Mouse (Mus musculus): Measurements from ENCODE around the gene Slc44a4. TPM values are rescaled to one million over a fixed set of nuclear protein-coding genes. Genes with fewer than 3 reads are reported as not detected.
"Not testable (repeated sequence)": the region's sequence is repeated elsewhere in the genome, so short reads cannot be mapped to it uniquely, and the experiment has no call there.

The Slc44a4 gene
- polyA plus RNA-seq, 1 experiment = 0.52 TPM

GRCm38 (mm10) chr17:34899053-34899889 is 15.0 kb upstream of the Slc44a4 start:
- TF ChIP-seq POLR2A (IDR thresholded peaks at IDR 0.05; ENCODE audit: control insufficient read depth, low read depth, low read length) = no peak
- TF ChIP-seq CTCF (IDR thresholded peaks at IDR 0.05; ENCODE audit: control insufficient read depth, insufficient read depth, insufficient replicate concordance, low read depth, low read length) = no peak
- peaks cover 15% of the 10 kb centered on the region for H3K4me1 ChIP-seq (ENCODE audit: control insufficient read depth, insufficient read depth, low read length)
- H3K27ac ChIP-seq (ENCODE audit: control insufficient read depth, insufficient read depth, low read depth, low read length) = peak overlapping the region; percentile 83
- H3K27me3 ChIP-seq (ENCODE audit: control insufficient read depth, insufficient read depth, low read length) = no peaks in the 10 kb centered on the region
- H3K36me3 ChIP-seq (ENCODE audit: control insufficient read depth, insufficient read depth, low read length) = peaks cover 3% of the 10 kb centered on the region; the same call in 1 of the 2 replicates
- H3K4me3 ChIP-seq (ENCODE audit: control insufficient read depth, low read depth, low read length) = peak overlapping the region; percentile 91

- Histone ChIP-seq H3K27me3 (ENCODE audit: control insufficient read depth, insufficient read depth, low read length) (no peaks in the 10 kb centered on the region), H3K4me3 (ENCODE audit: control insufficient read depth, low read depth, low read length) (peak overlapping the region; percentile 91), H3K4me1 (ENCODE audit: control insufficient read depth, insufficient read depth, low read length) (peaks cover 13% of the 10 kb centered on the region), H3K36me3 (ENCODE audit: control insufficient read depth, insufficient read depth, low read length) (peaks cover 3% of the 10 kb centered on the region; the same call in 1 of the 2 replicates), H3K27ac (ENCODE audit: control insufficient read depth, insufficient read depth, low read depth, low read length) (peak overlapping the region; percentile 83)
- no peak for TF ChIP-seq POLR2A (IDR thresholded peaks at IDR 0.05; ENCODE audit: control insufficient read depth, low read depth, low read length)
- no peak for TF ChIP-seq CTCF (IDR thresholded peaks at IDR 0.05; ENCODE audit: control insufficient read depth, insufficient read depth, insufficient replicate concordance, low read depth, low read length)
Measured at GRCm38 (mm10) chr17:34899890-34900243, 14.4 kb upstream of the Slc44a4 start.

DNA sequence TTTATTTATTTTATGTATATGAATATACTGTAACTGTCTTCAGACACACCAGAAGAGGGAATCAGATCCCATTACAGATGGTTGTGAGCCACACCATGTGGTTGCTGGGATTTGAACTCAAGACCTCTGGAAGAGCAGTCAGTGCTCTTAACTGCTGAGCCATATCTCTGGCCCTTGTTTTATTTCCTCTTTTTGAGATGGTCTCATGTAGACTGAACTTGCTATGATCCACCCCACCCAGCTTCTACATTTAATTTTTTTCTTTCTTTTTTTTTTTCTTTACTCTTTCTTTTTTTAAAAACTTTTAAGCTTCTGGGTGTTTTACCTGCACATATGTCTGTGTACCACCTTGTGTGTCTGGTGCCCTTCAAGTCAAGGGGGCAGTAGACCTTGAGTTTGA is 13.4 kb upstream of the Slc44a4 start:
- not testable (repeated sequence) for H3K27ac ChIP-seq (ENCODE audit: control insufficient read depth, insufficient read depth, low read depth, low read length); H3K4me3 ChIP-seq (ENCODE audit: control insufficient read depth, low read depth, low read length); H3K36me3 ChIP-seq (ENCODE audit: control insufficient read depth, insufficient read depth, low read length); H3K4me1 ChIP-seq (ENCODE audit: control insufficient read depth, insufficient read depth, low read length); H3K27me3 ChIP-seq (ENCODE audit: control insufficient read depth, insufficient read depth, low read length)

- not testable (repeated sequence) for H3K4me1 ChIP-seq (ENCODE audit: control insufficient read depth, insufficient read depth, low read length); H3K4me3 ChIP-seq (ENCODE audit: control insufficient read depth, low read depth, low read length); H3K36me3 ChIP-seq (ENCODE audit: control insufficient read depth, insufficient read depth, low read length); H3K27me3 ChIP-seq (ENCODE audit: control insufficient read depth, insufficient read depth, low read length); H3K27ac ChIP-seq (ENCODE audit: control insufficient read depth, insufficient read depth, low read depth, low read length)
Measured at GRCm38 (mm10) chr17:34901948-34902347, 12.3 kb upstream of the Slc44a4 start.

- H3K4me3 ChIP-seq (ENCODE audit: control insufficient read depth, low read depth, low read length) = no peak overlapping the region
- TF ChIP-seq CTCF (IDR thresholded peaks at IDR 0.05; ENCODE audit: control insufficient read depth, insufficient read depth, insufficient replicate concordance, low read depth, low read length) (no peak), POLR2A (IDR thresholded peaks at IDR 0.05; ENCODE audit: control insufficient read depth, low read depth, low read length) (no peak)
- no peaks in the 10 kb centered on the region for H3K27me3 ChIP-seq (ENCODE audit: control insufficient read depth, insufficient read depth, low read length)
- no peak overlapping the region for H3K27ac ChIP-seq (ENCODE audit: control insufficient read depth, insufficient read depth, low read depth, low read length)
- H3K4me1 ChIP-seq (ENCODE audit: control insufficient read depth, insufficient read depth, low read length) = peaks cover 2% of the 10 kb centered on the region
- H3K36me3 ChIP-seq (ENCODE audit: control insufficient read depth, insufficient read depth, low read length) = peaks cover 3% of the 10 kb centered on the region; the same call in 1 of the 2 replicates
Measured at GRCm38 (mm10) chr17:34902895-34903294, 11.4 kb upstream of the Slc44a4 start.

DNA sequence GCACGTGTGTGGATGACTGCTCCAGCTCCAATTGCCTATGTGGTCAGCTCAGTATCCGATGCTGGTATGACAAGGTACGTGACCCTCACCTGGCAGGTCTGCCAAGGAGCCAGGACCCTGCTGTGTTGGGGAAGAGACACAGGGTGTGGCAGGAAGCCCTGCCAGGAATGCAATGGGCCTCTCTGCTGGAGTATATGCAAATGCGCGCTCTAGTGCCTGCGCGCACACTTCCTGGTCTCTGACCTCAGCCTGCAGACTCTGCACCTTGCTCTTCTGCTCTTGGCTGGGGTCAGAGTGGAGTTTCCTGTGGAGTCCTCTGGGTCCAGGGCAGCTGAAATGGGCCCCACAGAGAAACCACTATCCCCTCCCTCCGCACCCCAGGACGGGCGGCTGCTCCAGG is 3.3 kb upstream of the Slc44a4 start:
- Histone ChIP-seq H3K4me1 (ENCODE audit: control insufficient read depth, insufficient read depth, low read length) (peaks cover 13% of the 10 kb centered on the region), H3K4me3 (ENCODE audit: control insufficient read depth, low read depth, low read length) (no peak overlapping the region), H3K27me3 (ENCODE audit: control insufficient read depth, insufficient read depth, low read length) (no peaks in the 10 kb centered on the region), H3K36me3 (ENCODE audit: control insufficient read depth, insufficient read depth, low read length) (no peaks in the 10 kb centered on the region; the same call in 1 of the 2 replicates), H3K27ac (ENCODE audit: control insufficient read depth, insufficient read depth, low read depth, low read length) (no peak overlapping the region)
- TF ChIP-seq CTCF (IDR thresholded peaks at IDR 0.05; ENCODE audit: control insufficient read depth, insufficient read depth, insufficient replicate concordance, low read depth, low read length) (no peak), POLR2A (IDR thresholded peaks at IDR 0.05; ENCODE audit: control insufficient read depth, low read depth, low read length) (no peak)

GRCm38 (mm10) chr17:34911945-34912351 is 2.3 kb upstream of the Slc44a4 start:
- no peak overlapping the region for H3K27ac ChIP-seq (ENCODE audit: control insufficient read depth, insufficient read depth, low read depth, low read length)
- peaks cover 13% of the 10 kb centered on the region for H3K4me1 ChIP-seq (ENCODE audit: control insufficient read depth, insufficient read depth, low read length)
- H3K27me3 ChIP-seq (ENCODE audit: control insufficient read depth, insufficient read depth, low read length) = no peaks in the 10 kb centered on the region
- H3K36me3 ChIP-seq (ENCODE audit: control insufficient read depth, insufficient read depth, low read length) = no peaks in the 10 kb centered on the region; the same call in 1 of the 2 replicates
- no peak overlapping the region for H3K4me3 ChIP-seq (ENCODE audit: control insufficient read depth, low read depth, low read length)
- TF ChIP-seq POLR2A (IDR thresholded peaks at IDR 0.05; ENCODE audit: control insufficient read depth, low read depth, low read length) (no peak), CTCF (IDR thresholded peaks at IDR 0.05; ENCODE audit: control insufficient read depth, insufficient read depth, insufficient replicate concordance, low read depth, low read length) (peak; percentile 92)
